In genomic region chr2:110426881-110427280, GRCm38 (mm10) we compare ENCODE assay signal across 16 mouse cellular contexts.
A peak's percentile ranks its signal among the peaks of the same experiment; 100 is the strongest.
DNase-seq lines count a peak whose midpoint lies in the region; ATAC-seq and TF ChIP-seq lines count a peak whose summit lies in the region.
"Had no signal": no experiment of that assay in that cellular context is flagged by ENCODE, and none has a peak within 500 bp of the region (broad histone marks: within the 10 kb centered on the region; RNA-seq: fewer than 3 reads in every experiment).

No protein-coding gene starts in this region.

- TF ChIP-seq CTCF in gastrocnemius, adult 2 months (IDR thresholded peaks at IDR 0.05), result no peak
- no peak for TF ChIP-seq CTCF in lung, adult 2 months (IDR thresholded peaks at IDR 0.05; ENCODE audit: insufficient read depth, low read length)
- no peak for TF ChIP-seq CTCF in lung, embryonic 14.5 days (IDR thresholded peaks at IDR 0.05; ENCODE audit: low read depth)

- H3K36me3 ChIP-seq in lung, embryonic 14.5 days (ENCODE audit: insufficient read depth), result no peaks in the 10 kb centered on the region
- H3K36me3 ChIP-seq: G1E; hindbrain, embryonic 12.5 days; intestine, embryonic 15.5 days; kidney, embryonic 15.5 days; liver, embryonic 15.5 days had no signal

- H3K4me2 ChIP-seq in lung, embryonic 14.5 days, result no peak overlapping the region
- H3K4me2 ChIP-seq: hindbrain, embryonic 12.5 days; intestine, embryonic 15.5 days; kidney, embryonic 15.5 days; liver, embryonic 15.5 days had no signal

- intact Hi-C loops in gastrocnemius, adult 2 months (cut with DNase I), result no loop called here

- H3K9me3 ChIP-seq in lung, embryonic 14.5 days (ENCODE audit: low read depth, low read length), result no peaks in the 10 kb centered on the region
- H3K9me3 ChIP-seq: G1E; hindbrain, embryonic 12.5 days; intestine, embryonic 15.5 days; kidney, embryonic 15.5 days; liver, embryonic 15.5 days; megakaryocyte, embryonic 14.5 days had no signal

- DNase-seq in gastrocnemius, adult 2 months, result no peak
- no peak for DNase-seq in gastrocnemius, postnatal 10 days
- peak; percentile 5 to 55 for DNase-seq in lung, adult 18-20 months
- no peak for DNase-seq in lung, adult 2 months
- DNase-seq in lung, embryonic 14.5 days, result peak; percentile 51
- no peak for DNase-seq in thymus, postnatal 36 days
- DNase-seq in thymus, postnatal 0 days (ENCODE audit: low spot score), result no peak
- DNase-seq: cerebellum, postnatal 25 days had no signal

- no peaks in the 10 kb centered on the region for H3K4me1 ChIP-seq in lung, adult 2 months (ENCODE audit: control insufficient read depth, insufficient read depth, low read length)
- no peaks in the 10 kb centered on the region for H3K4me1 ChIP-seq in lung, embryonic 14.5 days (ENCODE audit: insufficient read depth)
- H3K4me1 ChIP-seq: hindbrain, embryonic 12.5 days; intestine, embryonic 15.5 days; kidney, embryonic 15.5 days; liver, embryonic 15.5 days; megakaryocyte, embryonic 14.5 days had no signal

- no peak for TF ChIP-seq POLR2A in lung, adult 2 months (IDR thresholded peaks at IDR 0.05; ENCODE audit: borderline replicate concordance, extremely low read depth, low read depth, low read length)

- ATAC-seq in lung, embryonic 14.5 days (ENCODE audit: insufficient read depth), result no peak
- ATAC-seq: forebrain, embryonic 16.5 days; intestine, embryonic 15.5 days; midbrain, embryonic 16.5 days had no signal

- H3K27me3 ChIP-seq in lung, embryonic 14.5 days (ENCODE audit: insufficient read depth, low read length), result no peaks in the 10 kb centered on the region
- H3K27me3 ChIP-seq: hindbrain, embryonic 12.5 days; intestine, embryonic 15.5 days; kidney, embryonic 15.5 days; liver, embryonic 15.5 days; megakaryocyte, embryonic 14.5 days had no signal

- WGBS in lung, adult 2 months, result 50% methylated on average over 4 of the region's 4 CpGs
- WGBS in lung, embryonic 14.5 days, result 50% methylated on average over 4 of the region's 4 CpGs

- H3K9ac ChIP-seq in lung, embryonic 14.5 days, result no peak overlapping the region
- H3K9ac ChIP-seq: hindbrain, embryonic 12.5 days; intestine, embryonic 15.5 days; kidney, embryonic 15.5 days; liver, embryonic 15.5 days had no signal

- H3K27ac ChIP-seq in gastrocnemius, adult 2 months, result peak overlapping the region; percentile 38; the same call in 1 of the 2 replicates
- no peak overlapping the region for H3K27ac ChIP-seq in lung, embryonic 14.5 days (ENCODE audit: low read depth)
- H3K27ac ChIP-seq: hindbrain, embryonic 12.5 days; intestine, embryonic 15.5 days; kidney, embryonic 15.5 days; liver, embryonic 15.5 days had no signal

- H3K4me3 ChIP-seq in gastrocnemius, adult 2 months, result no peak overlapping the region
- no peak overlapping the region for H3K4me3 ChIP-seq in lung, adult 2 months (replicated peaks; ENCODE audit: extremely low read depth, low read depth, low read length)
- H3K4me3 ChIP-seq in lung, embryonic 14.5 days (ENCODE audit: low read depth, low read length), result no peak overlapping the region
- H3K4me3 ChIP-seq: hindbrain, embryonic 12.5 days; intestine, embryonic 15.5 days; kidney, embryonic 15.5 days; liver, embryonic 15.5 days; megakaryocyte, embryonic 14.5 days had no signal

Comparison
In these comparisons a context has a peak if more than half of its experiments do, and no peak if none do; other contexts are left out.
1. DNase-seq: peak in lung, adult 18-20 months (2 of 2) and lung, embryonic 14.5 days (single experiment); none in gastrocnemius, adult 2 months (single experiment), gastrocnemius, postnatal 10 days (single experiment), lung, adult 2 months (single experiment), thymus, postnatal 36 days (0 of 2) and thymus, postnatal 0 days (single experiment).